Mouse (Mus musculus): Measurements from ENCODE around the gene Map3k4. TPM values are rescaled to one million over a fixed set of nuclear protein-coding genes. Genes with fewer than 3 reads are reported as not detected.

Map3k4 gene
- total and polyA plus RNA-seq, 3 experiments, result 12.7 to 22.6 (median 20.9) TPM

DNA sequence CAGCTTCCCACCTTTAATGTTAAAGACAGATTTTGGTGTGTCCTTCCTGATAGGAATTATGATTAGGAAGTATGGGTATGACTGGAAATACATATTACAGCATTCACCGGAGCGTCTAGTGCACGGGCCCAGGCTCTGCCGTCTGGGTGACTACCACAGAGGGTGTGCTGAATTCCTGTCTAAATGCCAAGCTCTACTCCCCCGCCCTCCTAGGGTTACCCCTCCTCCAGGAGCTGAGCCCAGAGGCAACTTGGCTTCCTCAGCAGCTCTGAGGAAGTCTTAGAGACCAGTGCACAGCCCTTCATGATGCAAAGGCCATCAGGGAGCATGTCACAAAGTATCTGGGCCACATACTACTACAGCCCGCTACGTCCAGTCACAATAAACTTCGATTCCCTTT, 25.7 kb downstream of the Map3k4 start:
- no peak overlapping the region for H3K4me2 ChIP-seq (ENCODE audit: insufficient read depth, low read depth, poor library complexity, severe bottlenecking)
- dilution Hi-C loops (cut with MboI; ENCODE audit: extremely low pct_ligation_motif_present, extremely low pct_unique_long_range_greater_than_20kb, low sequenced_read_pairs) (no loop called here), in situ Hi-C loops (cut with MboI; ENCODE audit: low pct_ligation_motif_present, low pct_unique_long_range_greater_than_20kb, low sequenced_read_pairs) (no loop called here)
- H3K9me3 ChIP-seq (replicated peaks; ENCODE audit: low read length), result peaks cover 5% of the 10 kb centered on the region
- H3K4me1 ChIP-seq (ENCODE audit: control insufficient read depth in 1 of 2, insufficient read depth in 2 of 2), result peaks cover 5 to 12% of the 10 kb centered on the region in 2 experiments; a peak in 3 of 4 replicates
- TF ChIP-seq RCOR1 (conservative IDR thresholded peaks at IDR 0.05; ENCODE audit: low read depth, low read length) (no peak), USF1 (IDR thresholded peaks at IDR 0.05; ENCODE audit: low read depth, low read length) (no peak), ETS1 (conservative IDR thresholded peaks at IDR 0.05; ENCODE audit: low read depth, low read length) (no peak), ZC3H11A (IDR thresholded peaks at IDR 0.05; ENCODE audit: low read depth, low read length) (no peak), SMC3 (IDR thresholded peaks at IDR 0.05; ENCODE audit: low read depth, low read length) (no peak), USF2 (conservative IDR thresholded peaks at IDR 0.05; ENCODE audit: low read depth, low read length) (no peak), JUN (IDR thresholded peaks at IDR 0.05; ENCODE audit: insufficient read depth, low read depth, low read length) (no peak)
- H3K9ac ChIP-seq (ENCODE audit: insufficient read depth, low read depth), result no peak overlapping the region
- H3K27me3 ChIP-seq (replicated peaks), result no peaks in the 10 kb centered on the region
- H3K36me3 ChIP-seq (replicated peaks in 1 of 2; ENCODE audit: control insufficient read depth in 1 of 2, insufficient read depth in 1 of 2, low read length in 1 of 2), result peaks cover 3 to 25% of the 10 kb centered on the region in 2 experiments
- H3K27ac ChIP-seq (ENCODE audit: insufficient read depth, low read depth), result no peak overlapping the region
- no peak for DNase-seq (ENCODE audit: extremely low read depth)
- no peaks in the 10 kb centered on the region for H3K79me2 ChIP-seq (replicated peaks; ENCODE audit: control insufficient read depth, extremely low read depth, insufficient read depth, poor library complexity, severe bottlenecking)
- no peak overlapping the region for H3K4me3 ChIP-seq (replicated peaks in 1 of 3; ENCODE audit: low read depth in 2 of 3, low read length in 2 of 3, poor library complexity in 1 of 3)

DNA sequence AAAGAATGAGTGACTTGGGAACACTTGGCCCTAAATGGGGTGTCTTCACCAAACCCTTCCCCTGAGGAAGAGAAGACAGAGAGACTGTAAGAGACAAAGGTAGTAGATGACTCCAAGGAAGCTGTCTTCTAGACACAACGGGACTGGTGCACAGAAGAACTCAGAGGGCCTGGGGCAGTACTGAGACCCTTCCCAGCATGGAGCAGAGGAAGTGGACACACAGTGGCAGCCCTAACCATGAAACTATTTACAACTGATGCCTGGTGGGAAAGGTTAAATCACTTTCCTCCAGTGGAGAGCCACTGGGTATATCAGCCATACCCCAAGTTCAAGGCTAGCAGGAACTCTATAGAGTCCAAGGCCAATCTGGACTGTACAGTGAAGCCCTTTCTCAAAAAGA, 26.2 kb downstream of the Map3k4 start:
- Histone ChIP-seq H3K36me3 (replicated peaks in 1 of 2; ENCODE audit: control insufficient read depth in 1 of 2, insufficient read depth in 1 of 2, low read length in 1 of 2) (peaks cover 3 to 25% of the 10 kb centered on the region in 2 experiments), H3K4me2 (ENCODE audit: insufficient read depth, low read depth, poor library complexity, severe bottlenecking) (no peak overlapping the region), H3K4me3 (replicated peaks in 1 of 3; ENCODE audit: low read depth in 2 of 3, low read length in 2 of 3, poor library complexity in 1 of 3) (no peak overlapping the region), H3K4me1 (ENCODE audit: control insufficient read depth in 1 of 2, insufficient read depth in 2 of 2) (peaks cover 5 to 6% of the 10 kb centered on the region in 2 experiments; a peak in 3 of 4 replicates), H3K27ac (ENCODE audit: insufficient read depth, low read depth) (no peak overlapping the region), H3K9me3 (replicated peaks; ENCODE audit: low read length) (peaks cover 5% of the 10 kb centered on the region), H3K27me3 (replicated peaks) (no peaks in the 10 kb centered on the region), H3K9ac (ENCODE audit: insufficient read depth, low read depth) (no peak overlapping the region), H3K79me2 (replicated peaks; ENCODE audit: control insufficient read depth, extremely low read depth, insufficient read depth, poor library complexity, severe bottlenecking) (no peaks in the 10 kb centered on the region)
- TF ChIP-seq MXI1 (IDR thresholded peaks at IDR 0.05; ENCODE audit: low read depth, low read length), result no peak
- no peak for TF ChIP-seq EP300 (IDR thresholded peaks at IDR 0.05; ENCODE audit: low read length)
- no peak for TF ChIP-seq ETS1 (conservative IDR thresholded peaks at IDR 0.05; ENCODE audit: low read depth, low read length)
- no peak for TF ChIP-seq NRF1 (IDR thresholded peaks at IDR 0.05; ENCODE audit: low read depth, low read length)
- TF ChIP-seq SIN3A (IDR thresholded peaks at IDR 0.05; ENCODE audit: low read length), result no peak
- no peak for TF ChIP-seq POLR2A (IDR thresholded peaks at IDR 0.05; ENCODE audit: low read depth, low read length)
- no peak for TF ChIP-seq MYC (IDR thresholded peaks at IDR 0.05; ENCODE audit: low read depth, low read length)
- TF ChIP-seq MAFK (IDR thresholded peaks at IDR 0.05; ENCODE audit: insufficient replicate concordance, low read length), result no peak
- TF ChIP-seq JUN (IDR thresholded peaks at IDR 0.05; ENCODE audit: insufficient read depth, low read depth, low read length), result no peak
- TF ChIP-seq MAZ (IDR thresholded peaks at IDR 0.05; ENCODE audit: low read depth, low read length), result no peak
- TF ChIP-seq ZNF384 (IDR thresholded peaks at IDR 0.05; ENCODE audit: low read depth, low read length), result no peak
- no peak for TF ChIP-seq RCOR1 (conservative IDR thresholded peaks at IDR 0.05; ENCODE audit: low read depth, low read length)
- TF ChIP-seq CHD1 (IDR thresholded peaks at IDR 0.05; ENCODE audit: low read depth, low read length), result no peak
- no peak for TF ChIP-seq ELF1 (IDR thresholded peaks at IDR 0.05; ENCODE audit: low read depth, low read length)
- no peak for TF ChIP-seq BHLHE40 (IDR thresholded peaks at IDR 0.05; ENCODE audit: low read depth, low read length)
- TF ChIP-seq RAD21 (IDR thresholded peaks at IDR 0.05; ENCODE audit: low read depth, low read length), result no peak
- TF ChIP-seq CHD2 (IDR thresholded peaks at IDR 0.05; ENCODE audit: low read length), result no peak
- dilution Hi-C loops (cut with MboI; ENCODE audit: extremely low pct_ligation_motif_present, extremely low pct_unique_long_range_greater_than_20kb, low sequenced_read_pairs), result no loop called here
- DNase-seq (ENCODE audit: extremely low read depth), result no peak
- in situ Hi-C loops (cut with MboI; ENCODE audit: low pct_ligation_motif_present, low pct_unique_long_range_greater_than_20kb, low sequenced_read_pairs), result no loop called here
